Mouse (Mus musculus) gastrocnemius, postnatal 14 days (tissue): ENCODE results near the gene P2rx4. TPM values are rescaled to one million over a fixed set of nuclear protein-coding genes. Genes with fewer than 3 reads are reported as not detected.

Experiments
- DNase-seq: peaks from one replicate; pipeline ENCODE4 v3.0.0; 2021; ENCODE audit warnings: mixed read lengths
- intact Hi-C: fragments of 180-260 bp; cut with DNase I; formaldehyde crosslinking; loops from one replicate; pipeline ENCODE4 v1.15.1; 2025; ENCODE audit warnings: low total_unique reads
- total RNA-seq, 2 experiments: library from RNA; stranded (reverse); gene quantifications; 2 replicates each; pipeline ENCODE4 v1.2.3; 2021

Gene P2rx4
- total RNA-seq, 2 experiments from 2014 or later, result 4.0 to 5.3 TPM

DNA sequence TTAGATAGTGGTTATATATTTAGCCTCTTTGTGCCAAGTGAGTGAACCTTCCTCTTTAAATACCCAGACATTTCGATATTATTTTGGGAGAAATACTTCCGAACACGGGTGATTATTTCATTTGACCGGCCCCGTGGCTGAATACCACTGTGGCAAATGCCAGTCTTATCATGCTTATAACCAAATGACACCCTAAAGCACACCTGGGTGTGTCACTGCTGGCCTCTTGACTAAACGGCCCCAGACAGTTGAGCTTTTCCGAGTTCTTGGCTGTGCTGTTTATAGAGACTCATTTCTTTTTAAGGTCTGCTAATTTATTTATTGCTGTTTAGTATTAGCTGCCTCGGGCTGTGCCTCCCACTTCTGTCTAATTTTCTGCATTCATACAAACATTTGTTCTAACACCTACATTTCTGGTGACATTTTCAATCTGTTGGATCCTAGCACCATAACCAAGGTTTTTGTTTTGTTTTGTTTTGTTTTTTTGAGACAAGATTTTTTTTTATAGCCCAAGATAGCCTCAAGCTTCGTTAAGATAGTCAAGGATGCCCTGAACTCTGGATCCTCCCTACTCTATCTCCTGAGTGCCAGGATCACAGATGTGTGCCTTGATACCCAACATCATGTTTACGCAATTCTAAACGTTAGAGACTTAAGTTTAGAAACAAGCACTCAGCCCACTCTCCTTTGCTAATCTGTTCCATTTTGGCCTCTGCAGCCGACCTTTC lies 7.1 kb upstream of the P2rx4 start:
- no peak for DNase-seq
- intact Hi-C loops, result no loop called here

DNA sequence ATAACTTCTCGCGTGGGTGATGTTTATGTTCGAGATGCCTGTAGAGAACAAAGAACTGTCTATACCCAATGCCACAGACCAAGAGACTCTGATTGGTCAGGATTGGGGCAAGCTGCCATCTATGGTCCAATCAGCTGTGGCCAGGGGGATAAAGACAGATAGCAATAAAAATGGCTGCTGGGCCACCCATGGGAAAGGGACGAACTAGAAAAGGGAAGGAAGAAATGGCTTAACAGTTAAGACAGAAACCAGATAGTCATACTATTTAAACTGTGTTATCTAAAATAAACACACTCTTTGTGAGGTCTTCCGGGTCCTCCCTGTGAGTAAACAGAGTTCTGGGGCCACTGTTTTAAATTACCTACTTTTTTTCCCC lies 6.5 kb upstream of the P2rx4 start:
- no peak for DNase-seq
- intact Hi-C loops, result no loop called here

DNA sequence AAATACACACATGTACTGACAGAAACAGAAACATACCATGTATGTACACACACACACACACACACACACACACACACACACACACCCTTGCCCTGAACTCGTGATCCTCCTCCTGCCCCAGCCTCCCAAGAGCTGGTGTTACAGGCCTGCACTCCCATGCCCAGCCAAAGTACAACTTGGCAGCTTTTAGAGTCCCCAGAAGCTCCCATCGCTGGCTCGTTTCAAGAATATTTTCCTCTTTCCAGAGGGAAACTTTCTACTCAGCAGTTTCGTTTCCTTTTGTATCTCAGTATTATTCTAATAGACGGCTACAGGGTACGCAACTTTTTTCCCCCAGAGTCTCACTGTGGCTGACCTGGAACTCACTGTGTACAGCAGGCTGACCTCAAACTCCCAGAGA lies 5.2 kb upstream of the P2rx4 start:
- DNase-seq, result no peak
- intact Hi-C loops, result no loop called here

DNA sequence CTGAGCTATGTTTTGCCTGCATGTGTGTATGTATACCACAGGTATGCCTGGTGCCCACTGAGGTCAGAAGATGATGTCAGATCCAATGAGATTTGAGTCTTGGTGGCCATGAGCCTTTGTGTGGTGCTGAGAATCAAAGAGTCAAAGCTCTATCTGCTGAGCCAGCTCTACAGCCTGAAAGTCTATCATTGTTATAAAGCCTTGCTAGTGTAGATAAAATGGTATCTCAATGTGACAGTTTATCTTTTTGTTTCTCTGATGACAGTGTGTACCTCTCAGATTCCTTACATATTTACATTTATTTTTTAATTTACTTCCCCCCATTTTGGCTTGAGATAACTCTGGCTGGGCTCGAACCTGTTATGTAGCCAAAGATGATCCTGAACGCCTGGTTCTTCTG lies 3.8 kb upstream of the P2rx4 start:
- DNase-seq, result no peak
- intact Hi-C loops, result no loop called here

DNA sequence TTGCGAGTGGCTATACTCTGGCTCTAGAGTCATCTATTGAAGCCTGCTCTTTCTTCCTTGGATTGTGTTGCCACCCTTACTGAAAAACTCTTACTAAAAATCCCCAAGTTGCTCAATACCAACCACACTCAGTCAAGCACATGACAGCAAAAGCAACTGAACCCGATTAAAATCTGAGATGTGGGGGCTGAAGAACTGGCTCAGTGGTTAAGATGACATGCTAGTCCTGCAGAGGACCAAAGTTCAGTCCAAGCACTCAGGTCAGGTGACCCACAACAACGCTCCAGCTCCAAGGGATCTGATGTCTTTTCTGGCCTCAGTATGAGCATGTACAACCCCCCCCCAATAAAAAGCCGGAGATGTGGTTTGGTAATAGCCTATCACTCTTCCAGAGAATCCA lies 2.8 kb upstream of the P2rx4 start:
- intact Hi-C loops, result no loop called here
- DNase-seq, result no peak

DNA sequence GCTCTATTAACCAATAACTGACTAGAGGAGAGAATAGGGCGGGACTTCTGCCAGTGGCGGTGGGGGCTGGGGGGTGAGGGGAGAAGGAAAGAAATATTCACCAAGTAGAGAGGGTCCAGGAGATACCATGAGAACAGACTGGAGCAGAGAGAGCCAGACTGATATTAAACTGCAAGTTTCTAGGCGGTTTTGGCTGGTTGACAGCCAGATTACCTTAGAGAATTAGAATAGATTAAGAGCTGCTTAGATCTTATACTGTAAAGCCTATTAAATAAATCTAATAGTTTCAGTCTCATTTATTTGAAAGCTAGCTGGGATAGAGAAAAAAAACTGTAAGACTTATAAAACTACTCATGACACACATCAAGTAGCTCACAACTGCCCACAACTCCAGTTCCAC lies 2.2 kb upstream of the P2rx4 start:
- no peak for DNase-seq
- intact Hi-C loops, result no loop called here

DNA sequence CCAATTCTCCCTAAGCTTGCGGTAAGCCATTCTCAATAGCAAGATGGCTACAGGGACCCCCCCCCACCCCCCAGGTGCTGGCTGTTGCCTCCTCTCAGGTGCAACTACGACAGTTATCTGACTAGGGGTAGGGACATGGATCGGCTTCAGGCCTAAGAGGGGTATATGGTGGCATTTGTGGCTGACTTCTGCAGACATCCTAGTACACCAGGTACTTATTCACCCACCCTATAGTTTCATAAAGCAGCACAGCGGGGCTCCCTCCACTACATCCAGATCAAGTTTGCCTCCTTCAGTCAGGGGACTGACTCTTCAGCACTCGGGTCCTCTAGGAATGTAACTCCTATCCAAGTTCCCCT lies 448 bp upstream of the P2rx4 start:
- intact Hi-C loops, result no loop called here
- DNase-seq, result no peak

DNA sequence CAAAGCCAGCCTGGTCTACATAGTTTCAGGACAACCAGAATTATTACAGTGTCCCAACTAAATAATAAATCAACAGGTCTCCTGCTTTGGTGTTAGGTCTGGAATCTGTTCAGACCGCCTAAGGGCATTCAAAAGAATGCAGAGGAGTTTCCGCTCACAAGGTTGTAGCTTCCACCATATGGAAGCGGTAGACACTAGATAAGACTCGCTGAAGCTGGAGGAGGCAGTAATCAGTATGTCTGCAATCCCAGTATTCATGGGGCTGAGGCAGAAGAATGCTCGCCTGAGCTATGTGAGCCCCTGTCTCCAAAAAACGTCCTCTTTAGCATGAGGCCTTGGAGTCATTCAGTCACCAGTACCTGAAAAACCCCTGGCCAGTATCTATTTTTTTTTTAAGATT lies 1.5 kb downstream of the P2rx4 start:
- intact Hi-C loops, result no loop called here

DNA sequence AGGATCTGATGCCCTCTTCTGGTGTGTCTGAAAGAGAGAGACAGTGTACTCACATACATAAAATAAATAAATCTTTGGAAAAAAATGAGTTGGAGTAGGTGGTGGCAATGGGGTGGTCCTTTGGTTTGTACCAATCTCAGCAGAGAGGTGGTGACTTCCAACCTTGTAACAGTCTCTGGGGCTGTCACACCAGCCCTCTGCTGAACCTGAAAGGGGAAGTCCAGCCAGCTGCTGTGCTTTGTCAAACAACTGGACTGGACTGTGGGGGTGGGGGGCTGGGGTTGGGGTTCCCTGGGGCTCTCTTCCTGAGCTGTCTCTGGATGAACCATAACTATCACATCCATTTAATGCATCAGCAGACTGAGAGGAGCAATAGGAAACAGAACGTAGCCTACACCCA lies 8.4 kb downstream of the P2rx4 start:
- DNase-seq, result no peak
- intact Hi-C loops, result no loop called here

More for the DNA sequence above, 1.5 kb downstream of the P2rx4 start:
- no peak for DNase-seq

DNA sequence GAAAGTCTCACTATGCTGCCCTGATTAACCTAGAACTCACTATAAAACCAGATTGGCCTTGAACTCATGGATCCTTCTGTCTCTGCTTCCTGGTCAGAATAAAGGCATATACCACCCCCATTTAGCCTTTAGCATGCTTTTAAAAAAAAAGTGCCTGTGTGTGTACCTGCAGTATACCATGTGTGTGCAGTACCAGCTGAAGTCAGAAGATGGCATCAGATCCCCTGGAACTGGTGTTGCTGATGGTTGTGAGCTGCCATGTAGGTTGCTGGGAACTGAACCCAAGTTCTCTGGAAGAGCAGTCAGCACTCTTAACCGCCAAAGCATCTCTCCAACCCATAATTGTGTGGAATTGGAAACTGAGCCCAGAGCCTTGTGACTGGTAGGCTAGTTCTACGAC lies 9.4 kb downstream of the P2rx4 start:
- intact Hi-C loops, result no loop called here
- no peak for DNase-seq

DNA sequence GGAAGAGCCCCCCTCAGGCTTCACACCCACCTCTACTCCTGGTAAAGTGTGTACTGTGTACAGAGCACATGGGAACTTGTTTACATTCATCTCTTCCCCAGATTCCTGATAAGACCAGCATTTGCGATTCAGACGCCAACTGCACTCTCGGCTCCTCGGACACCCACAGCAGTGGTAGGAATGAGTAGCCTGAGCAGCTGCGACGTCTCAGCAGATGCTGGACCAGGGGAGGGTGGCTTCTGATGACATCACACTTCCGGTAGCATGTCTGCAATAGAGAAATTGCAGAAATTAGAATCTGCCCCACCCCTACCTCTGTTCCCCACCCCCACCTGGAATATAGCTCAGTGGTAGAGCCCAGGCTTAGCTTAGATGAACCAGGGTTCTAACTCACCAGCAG lies 11.1 kb downstream of the P2rx4 start:
- DNase-seq, result no peak
- intact Hi-C loops, result no loop called here

DNA sequence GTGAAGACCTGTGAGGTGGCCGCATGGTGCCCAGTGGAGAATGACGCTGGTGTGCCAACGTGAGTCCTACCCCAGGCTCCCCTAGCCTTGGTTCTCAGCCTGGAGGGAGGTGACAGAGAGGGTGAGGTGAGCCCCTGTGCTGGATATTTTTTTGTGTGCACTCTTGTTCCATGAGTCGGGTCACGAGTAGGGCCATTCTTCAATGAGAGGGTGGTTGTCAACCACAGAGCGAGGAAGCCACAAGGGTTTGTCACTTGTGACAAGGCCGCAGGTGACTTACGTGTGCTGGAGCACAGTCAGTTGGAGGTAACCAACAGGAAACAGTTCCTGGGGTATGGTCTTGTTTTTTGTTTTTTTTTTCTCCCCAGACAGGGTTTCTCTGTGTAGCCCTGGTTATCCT lies 11.8 kb downstream of the P2rx4 start:
- no peak for DNase-seq
- intact Hi-C loops, result no loop called here

DNA sequence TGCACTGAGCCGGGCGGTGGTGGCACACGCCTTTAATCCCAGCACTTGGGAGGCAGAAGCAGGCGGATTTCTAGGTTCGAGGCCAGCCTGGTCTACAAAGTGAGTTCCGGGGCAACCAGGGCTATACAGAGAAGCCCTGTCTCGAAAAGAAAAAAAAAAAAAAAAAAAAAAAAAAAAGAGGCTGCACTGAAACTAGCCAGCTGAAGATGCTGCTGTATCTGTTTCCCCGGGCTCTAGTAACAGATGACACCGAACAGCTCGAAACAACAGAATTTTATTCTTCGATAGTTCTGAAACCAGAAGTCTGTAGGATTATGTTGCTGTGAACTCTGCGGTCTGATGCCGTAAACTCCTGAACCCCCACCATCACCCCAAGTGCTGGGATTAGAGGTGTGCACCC lies 18.1 kb downstream of the P2rx4 start:
- intact Hi-C loops, result loop anchor here (10.0 kb wide), 1 partner anchor 321 kb away; no protein-coding TSS in a partner anchor
- no peak for DNase-seq

DNA sequence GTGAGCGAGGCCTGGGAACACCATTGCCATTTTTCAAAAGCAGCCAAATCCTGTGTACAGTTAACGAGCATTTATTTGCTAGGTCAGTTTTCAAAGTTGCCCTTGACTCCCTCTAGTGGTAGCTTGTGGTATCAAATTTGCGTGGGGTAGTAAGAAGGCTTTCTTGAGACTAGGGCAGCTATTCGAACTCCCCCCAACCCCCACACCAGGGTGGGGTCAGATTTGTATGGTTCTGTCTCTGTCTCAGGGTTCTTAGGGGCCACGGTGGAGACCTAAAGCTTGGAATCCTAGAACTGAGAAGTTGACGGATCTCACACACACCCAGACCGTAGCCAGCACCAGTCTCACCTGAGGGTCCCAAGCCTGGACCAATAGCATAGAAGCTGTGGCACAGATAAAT lies 18.7 kb downstream of the P2rx4 start:
- intact Hi-C loops, result loop anchor here (10.0 kb wide), 1 partner anchor 321 kb away; no protein-coding TSS in a partner anchor
- DNase-seq, result peak; percentile 50

DNA sequence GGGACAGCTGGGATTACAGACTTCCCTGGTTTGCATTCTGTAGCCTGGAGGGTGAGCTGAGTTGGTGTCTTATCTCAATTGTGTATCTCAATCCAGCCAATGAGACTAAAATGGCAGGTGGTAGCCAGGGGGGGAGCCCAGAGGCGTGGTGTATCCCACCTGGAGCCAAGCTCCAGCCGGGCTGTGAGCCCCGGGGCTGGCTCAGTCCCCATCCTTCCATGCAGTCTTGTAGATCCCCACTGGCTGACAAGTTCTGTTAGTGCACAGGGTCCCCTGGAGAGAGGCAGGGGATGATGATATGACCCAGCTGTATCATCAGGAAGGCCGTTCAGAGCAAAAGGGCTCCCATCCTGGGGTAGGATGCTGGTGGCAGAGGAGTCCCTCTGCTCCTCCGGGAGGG lies 19.3 kb downstream of the P2rx4 start:
- intact Hi-C loops, result loop anchor here (10.0 kb wide), 1 partner anchor 322 kb away; no protein-coding TSS in a partner anchor
- DNase-seq, result no peak

DNA sequence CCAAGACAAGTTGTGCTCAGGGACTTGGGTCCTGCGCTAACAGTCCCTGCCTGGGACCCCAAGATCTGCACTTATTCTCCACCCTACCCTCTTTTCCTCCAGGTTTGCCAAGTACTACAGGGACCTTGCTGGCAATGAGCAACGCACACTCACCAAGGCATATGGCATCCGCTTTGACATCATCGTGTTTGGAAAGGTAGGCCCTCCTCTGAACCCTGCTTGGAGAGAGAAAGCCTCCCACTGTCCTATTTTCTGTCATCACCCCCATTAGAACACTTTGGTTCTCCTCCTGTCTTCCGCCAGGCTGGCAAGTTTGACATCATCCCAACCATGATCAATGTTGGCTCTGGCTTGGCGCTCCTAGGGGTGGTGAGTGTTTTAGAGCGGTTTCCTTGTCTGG lies 19.8 kb downstream of the P2rx4 start:
- intact Hi-C loops, result loop anchor here (10.0 kb wide), 1 partner anchor 322 kb away; no protein-coding TSS in a partner anchor
- no peak for DNase-seq

DNA sequence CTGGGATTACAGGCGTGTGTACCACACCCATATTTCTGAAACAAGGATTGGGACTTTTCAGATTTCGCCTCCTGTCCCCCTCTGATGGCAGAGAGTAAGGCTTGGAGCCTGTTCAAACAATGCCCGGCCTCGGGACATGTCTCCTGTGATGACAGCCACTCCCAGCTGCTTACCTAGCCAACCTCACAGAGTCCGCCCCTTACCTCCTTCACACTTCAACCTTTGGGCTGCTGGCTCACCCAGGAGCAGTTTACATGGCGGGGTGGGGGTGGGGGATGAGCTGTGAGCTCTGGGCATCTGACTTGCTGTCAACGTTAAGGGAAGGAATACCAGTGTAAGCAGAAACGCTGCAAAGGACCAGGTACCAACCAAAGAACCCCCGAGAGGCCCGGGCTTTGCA lies 23.4 kb downstream of the P2rx4 start:
- intact Hi-C loops, result no loop called here
- no peak for DNase-seq

DNA sequence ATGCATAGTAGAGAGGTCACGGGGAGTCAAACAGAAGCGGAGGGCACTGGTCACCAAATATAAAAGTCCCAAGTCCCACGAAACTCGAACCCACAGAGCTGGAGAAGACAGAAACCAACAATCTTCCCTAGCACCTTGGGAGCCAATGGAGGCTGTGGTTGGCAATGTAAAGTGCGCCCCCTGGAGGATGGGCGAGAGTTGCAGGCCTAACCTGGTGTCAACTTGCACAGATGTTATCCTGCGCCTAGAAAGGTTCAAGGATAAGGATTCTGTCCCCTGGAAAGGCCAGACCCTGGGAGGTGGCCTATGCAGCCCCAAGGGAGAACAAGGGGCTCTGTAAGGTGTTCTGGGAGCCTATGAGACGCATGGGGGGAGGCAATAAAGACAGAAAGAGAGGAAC lies 24.0 kb downstream of the P2rx4 start:
- peak; percentile 49 for DNase-seq
- intact Hi-C loops, result no loop called here

DNA sequence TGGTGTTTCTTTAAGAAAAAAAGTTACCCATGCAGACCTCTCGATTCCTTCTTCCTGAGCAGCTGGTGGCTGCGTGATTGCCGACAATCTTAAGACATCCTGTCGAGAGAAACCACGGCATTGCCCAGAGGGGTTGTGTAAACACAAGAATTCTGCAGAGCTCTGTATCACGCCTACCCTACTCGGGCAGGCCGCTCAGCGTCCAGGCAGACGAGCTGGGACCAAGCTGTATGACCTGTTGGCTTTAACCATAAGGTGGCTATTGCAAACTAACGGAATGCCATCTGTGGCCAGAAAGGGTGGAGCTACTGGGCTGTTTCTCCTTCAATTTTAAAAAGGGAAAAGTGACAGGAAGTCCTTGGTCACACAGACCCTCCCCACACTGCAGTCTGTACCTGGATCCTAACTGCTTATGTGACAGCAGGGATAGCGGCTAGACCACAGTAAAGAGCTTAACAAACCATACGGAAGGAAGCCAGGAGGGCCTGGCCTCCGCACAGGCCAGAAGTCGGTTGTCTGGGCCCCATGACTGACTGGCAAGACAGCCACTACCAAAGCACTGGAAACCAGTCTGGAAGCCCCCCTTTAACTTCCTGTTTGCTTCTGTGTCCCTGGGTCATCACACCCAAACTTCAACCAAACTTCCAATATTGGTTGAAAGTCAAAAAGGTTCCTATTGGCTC lies 24.8 kb downstream of the P2rx4 start:
- no peak for DNase-seq
- intact Hi-C loops, result no loop called here

DNA sequence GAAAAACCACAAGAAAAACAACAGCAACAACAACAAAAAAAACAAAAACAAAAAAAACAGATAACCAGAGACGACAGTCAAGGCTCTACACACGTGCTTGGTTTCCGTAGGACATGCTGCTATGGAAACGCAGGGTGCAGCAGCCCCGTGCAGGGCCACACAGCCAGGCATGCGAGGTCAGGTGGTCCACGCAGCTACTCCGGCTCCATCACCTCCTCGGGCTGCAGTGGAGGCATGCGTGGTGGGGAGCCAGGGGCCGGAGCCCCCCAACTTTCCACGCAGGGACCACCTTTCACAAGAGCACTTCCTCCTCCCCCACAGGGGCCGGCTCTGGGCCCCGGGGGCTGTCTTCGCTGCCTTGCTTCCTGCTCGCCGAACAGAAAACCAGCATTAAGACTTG lies 26.5 kb downstream of the P2rx4 start:
- intact Hi-C loops, result no loop called here
- DNase-seq, result no peak

DNA sequence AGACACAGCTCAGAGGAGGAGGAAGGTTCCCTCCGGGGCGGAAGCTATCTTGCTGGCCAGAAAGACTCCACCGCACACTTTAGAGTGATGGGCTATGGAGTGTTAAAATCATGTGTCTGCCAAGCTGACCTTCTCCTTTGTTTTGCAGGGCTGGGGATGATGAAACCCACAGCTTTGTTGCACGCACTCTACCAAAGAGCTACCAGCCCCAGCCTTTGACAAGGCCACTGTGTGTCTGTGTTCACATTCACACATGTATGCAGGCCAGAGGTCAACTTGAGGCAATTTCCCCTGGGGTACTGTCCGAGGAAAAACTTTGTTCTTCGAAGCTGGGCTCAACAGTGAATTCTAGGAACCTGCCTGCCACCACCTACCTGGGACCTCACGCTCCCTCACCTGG lies 28.5 kb downstream of the P2rx4 start:
- no peak for DNase-seq

More for the DNA sequence above, 28.5 kb downstream of the P2rx4 start:
- intact Hi-C loops, result no loop called here
